Mouse (Mus musculus) embryonic facial prominence, embryonic 14.5 days (tissue): ENCODE measurements at regions not wholly inside any gene's neighbourhood (a gene's known extent, or its start where the extent isn't known, plus 50 kb on each side); places are given as distances from the start of the nearest gene placed in this dataset.

Experiments
- ATAC-seq: fragments of 200-750 bp; cut with Nextera tagmentation; 2 replicates; pipeline ENCODE4 v1.8.0; 2017; ENCODE audit warnings: low read depth, moderate number of reproducible peaks, moderate TSS enrichment
- DNase-seq: peaks from one replicate; pipeline ENCODE4 v3.0.0-alpha.2; 2015; ENCODE audit warnings: low spot score
- H3K27ac ChIP-seq: fragments of 300-500 bp; sonication (generic); replicated peaks from 2 replicates; pipeline ENCODE4 v1.5.1; 2014; ENCODE audit warnings: low read depth, mild to moderate bottlenecking, low read length, moderate library complexity
- H3K27me3 ChIP-seq: fragments of 300-500 bp; sonication (generic); replicated peaks from 2 replicates; pipeline ENCODE4 v1.6.1; 2014; ENCODE audit warnings: low read length; ENCODE audit not compliant: control insufficient read depth, insufficient read depth
- H3K36me3 ChIP-seq: fragments of 300-500 bp; sonication (generic); 2 replicates; pipeline ENCODE4 v1.6.1; 2014; ENCODE audit warnings: low read length, mixed read lengths; ENCODE audit not compliant: control insufficient read depth, insufficient read depth
- H3K4me1 ChIP-seq: fragments of 300-500 bp; sonication (generic); 2 replicates; pipeline ENCODE4 v1.6.1; 2014; ENCODE audit warnings: antibody characterized with exemption, low read length; ENCODE audit not compliant: control insufficient read depth, insufficient read depth
- H3K4me2 ChIP-seq: fragments of 300-500 bp; sonication (generic); 2 replicates; pipeline ENCODE4 v1.6.1; 2014; ENCODE audit warnings: low read depth, mild to moderate bottlenecking, low read length, moderate library complexity, mixed read lengths
- H3K4me3 ChIP-seq: fragments of 300-500 bp; sonication (generic); 2 replicates; pipeline ENCODE4 v1.5.1; 2014; ENCODE audit warnings: low read depth, mild to moderate bottlenecking, low read length
- H3K9ac ChIP-seq: fragments of 300-500 bp; sonication (generic); 2 replicates; pipeline ENCODE4 v1.6.1; 2014; ENCODE audit warnings: low read depth, mild to moderate bottlenecking, low read length, moderate library complexity, mixed read lengths
- H3K9me3 ChIP-seq: fragments of 300-500 bp; sonication (generic); 2 replicates; pipeline ENCODE4 v1.6.1; 2016; ENCODE audit warnings: low read length; ENCODE audit not compliant: control insufficient read depth
- WGBS: fragments of 180-500 bp; shearing (Covaris S2); extraction: QIAGEN DNeasy Blood & Tissue Kit; methylation state at CpG from one replicate; pipeline ENCODE4 v1.1.7; 2014; 5-methylcytosine and 5-hydroxymethylcytosine counted together

GRCm38 (mm10) chr3:157842872-157843271 lies 82.0 kb downstream of the Cth start:
- Histone ChIP-seq H3K36me3 (no peaks in the 10 kb centered on the region), H3K9ac (no peak overlapping the region), H3K27ac (no peak overlapping the region), H3K9me3 (no peaks in the 10 kb centered on the region), H3K4me1 (no peaks in the 10 kb centered on the region), H3K4me3 (no peak overlapping the region), H3K27me3 (no peaks in the 10 kb centered on the region), H3K4me2 (no peak overlapping the region)
- DNase-seq (no peak), ATAC-seq (no peak)
- 82% methylated on average over 3 of the region's 3 CpGs for WGBS

GRCm38 (mm10) chr3:157841164-157841719 lies 83.6 kb downstream of the Cth start:
- WGBS, result 76% methylated on average over 2 of the region's 2 CpGs

GRCm38 (mm10) chr3:157804307-157804706 lies 120.6 kb downstream of the Cth start:
- Histone ChIP-seq H3K4me1 (no peaks in the 10 kb centered on the region), H3K27me3 (no peaks in the 10 kb centered on the region), H3K9me3 (no peaks in the 10 kb centered on the region), H3K4me3 (no peak overlapping the region), H3K36me3 (no peaks in the 10 kb centered on the region), H3K9ac (no peak overlapping the region), H3K27ac (no peak overlapping the region), H3K4me2 (no peak overlapping the region)
- ATAC-seq (no peak), DNase-seq (no peak)
- 73% methylated on average over 3 of the region's 3 CpGs for WGBS

More at GRCm38 (mm10) chr3:157841164-157841719, 83.6 kb downstream of the Cth start:
- Histone ChIP-seq H3K4me1 (no peaks in the 10 kb centered on the region), H3K4me3 (no peak overlapping the region), H3K9me3 (no peaks in the 10 kb centered on the region), H3K27me3 (no peaks in the 10 kb centered on the region), H3K4me2 (no peak overlapping the region), H3K27ac (no peak overlapping the region), H3K9ac (no peak overlapping the region), H3K36me3 (no peaks in the 10 kb centered on the region)
- ATAC-seq (no peak), DNase-seq (no peak)

- Histone ChIP-seq H3K4me2 (no peak overlapping the region), H3K4me1 (no peaks in the 10 kb centered on the region), H3K36me3 (no peaks in the 10 kb centered on the region), H3K9ac (no peak overlapping the region), H3K9me3 (no peaks in the 10 kb centered on the region), H3K27ac (no peak overlapping the region), H3K27me3 (no peaks in the 10 kb centered on the region), H3K4me3 (no peak overlapping the region)
- no peak for ATAC-seq
- DNase-seq, result no peak
- 72% methylated on average over 4 of the region's 4 CpGs for WGBS
These were observed 121.5 kb downstream of the Cth start for GRCm38 (mm10) chr3:157803356-157803755.

GRCm38 (mm10) chr3:157787559-157788256 lies 137.2 kb downstream of the Cth start:
- Histone ChIP-seq H3K9ac (no peak overlapping the region), H3K27me3 (no peaks in the 10 kb centered on the region), H3K4me2 (no peak overlapping the region), H3K9me3 (no peaks in the 10 kb centered on the region), H3K4me1 (no peaks in the 10 kb centered on the region), H3K4me3 (no peak overlapping the region), H3K27ac (no peak overlapping the region), H3K36me3 (no peaks in the 10 kb centered on the region)
- WGBS, result 45% methylated on average over 4 of the region's 4 CpGs
- peak; percentile 59 for DNase-seq
- ATAC-seq, result peak; percentile 22; the same call in 1 of the 2 replicates

- H3K9me3 ChIP-seq, result no peaks in the 10 kb centered on the region
- H3K4me1 ChIP-seq, result no peaks in the 10 kb centered on the region
- DNase-seq, result no peak
- no peaks in the 10 kb centered on the region for H3K27me3 ChIP-seq
- no peak overlapping the region for H3K4me2 ChIP-seq
- no peaks in the 10 kb centered on the region for H3K36me3 ChIP-seq
- no peak for ATAC-seq
- no peak overlapping the region for H3K27ac ChIP-seq
- H3K9ac ChIP-seq, result no peak overlapping the region
- no peak overlapping the region for H3K4me3 ChIP-seq
- 56% methylated on average over 4 of the region's 4 CpGs for WGBS
These were observed 143.8 kb downstream of the Cth start for GRCm38 (mm10) chr3:157781071-157781470.

- Histone ChIP-seq H3K9me3 (no peaks in the 10 kb centered on the region), H3K27me3 (no peaks in the 10 kb centered on the region), H3K4me2 (no peak overlapping the region), H3K36me3 (no peaks in the 10 kb centered on the region), H3K9ac (no peak overlapping the region), H3K4me1 (no peaks in the 10 kb centered on the region), H3K4me3 (no peak overlapping the region), H3K27ac (no peak overlapping the region)
- DNase-seq (no peak), ATAC-seq (no peak)
- 83% methylated on average over 1 of the region's 1 CpGs for WGBS
These were observed 147.1 kb downstream of the Cth start for GRCm38 (mm10) chr3:157777779-157778178.

- peak; percentile 41 for ATAC-seq
These were observed 161.2 kb downstream of the Cth start for GRCm38 (mm10) chr3:157763487-157764199.

More at GRCm38 (mm10) chr3:157763487-157764199, 161.2 kb downstream of the Cth start:
- Histone ChIP-seq H3K4me2 (no peak overlapping the region), H3K4me3 (no peak overlapping the region), H3K27ac (no peak overlapping the region), H3K9ac (no peak overlapping the region), H3K27me3 (no peaks in the 10 kb centered on the region), H3K4me1 (no peaks in the 10 kb centered on the region), H3K9me3 (no peaks in the 10 kb centered on the region), H3K36me3 (no peaks in the 10 kb centered on the region)
- DNase-seq, result peak; percentile 59
- WGBS, result 22% methylated on average over 6 of the region's 6 CpGs
